Mouse (Mus musculus): ENCODE measurements around the gene Lsp1.
A peak's percentile ranks its signal among the peaks of the same experiment; 100 is the strongest.

The Lsp1 gene

GRCm38 (mm10) chr7:142460636-142461077 is at the start of gene Lsp1:
Lsp1 (plus strand) TSS chr7:142460809.
- peak; percentile 69 for DNase-seq

- DNase-seq, result no peak
Measured at GRCm38 (mm10) chr7:142413285-142413684, 47.3 kb upstream of the Lsp1 start.

GRCm38 (mm10) chr7:142415314-142415713 is 45.3 kb upstream of the Lsp1 start:
- DNase-seq, result no peak

GRCm38 (mm10) chr7:142416225-142416624 is 44.4 kb upstream of the Lsp1 start:
- DNase-seq, result no peak

GRCm38 (mm10) chr7:142418027-142418426 is 42.6 kb upstream of the Lsp1 start:
- no peak for DNase-seq

- DNase-seq, result no peak
Measured at GRCm38 (mm10) chr7:142418679-142419078, 41.9 kb upstream of the Lsp1 start.

GRCm38 (mm10) chr7:142419887-142420286 is 40.7 kb upstream of the Lsp1 start:
- DNase-seq, result no peak

GRCm38 (mm10) chr7:142421826-142422225 is 38.8 kb upstream of the Lsp1 start:
- no peak for DNase-seq

GRCm38 (mm10) chr7:142425641-142426213 is 34.9 kb upstream of the Lsp1 start:
- peak; percentile 64 for DNase-seq

- DNase-seq, result peak; percentile 85
Measured at GRCm38 (mm10) chr7:142428213-142428612, 32.4 kb upstream of the Lsp1 start.

- DNase-seq, result no peak
Measured at GRCm38 (mm10) chr7:142430160-142430678, 30.4 kb upstream of the Lsp1 start.

- no peak for DNase-seq
Measured at GRCm38 (mm10) chr7:142431106-142431505, 29.5 kb upstream of the Lsp1 start.

- peak; percentile 65 for DNase-seq
Measured at GRCm38 (mm10) chr7:142433623-142434022, 27.0 kb upstream of the Lsp1 start.

GRCm38 (mm10) chr7:142434137-142434865 is 26.3 kb upstream of the Lsp1 start, which contains the start of gene Syt8:
Syt8 (plus strand) TSS chr7:142434850.
- DNase-seq, result no peak

GRCm38 (mm10) chr7:142435524-142435923 is 25.1 kb upstream of the Lsp1 start:
- DNase-seq, result peak; percentile 81

GRCm38 (mm10) chr7:142437324-142437723 is 23.3 kb upstream of the Lsp1 start:
- DNase-seq, result peak; percentile 66

- DNase-seq, result no peak
Measured at GRCm38 (mm10) chr7:142439966-142440365, 20.6 kb upstream of the Lsp1 start.

GRCm38 (mm10) chr7:142440657-142441114 is 19.9 kb upstream of the Lsp1 start:
- DNase-seq, result peak; percentile 79

GRCm38 (mm10) chr7:142441585-142441984 is 19.0 kb upstream of the Lsp1 start, which contains the start of gene Tnni2:
Tnni2 (plus strand) TSS chr7:142441808.
- DNase-seq, result peak; percentile 44

- DNase-seq, result peak; percentile 40
Measured at GRCm38 (mm10) chr7:142442081-142442907, 18.3 kb upstream of the Lsp1 start.

- DNase-seq, result peak; percentile 22
Measured at GRCm38 (mm10) chr7:142442908-142443420, 17.6 kb upstream of the Lsp1 start.

GRCm38 (mm10) chr7:142443474-142443873 is 17.1 kb upstream of the Lsp1 start:
- peak; percentile 36 for DNase-seq

- DNase-seq, result peak; percentile 7
Measured at GRCm38 (mm10) chr7:142444171-142444570, 16.4 kb upstream of the Lsp1 start.

All from thymus, postnatal 4 days (tissue).